Mouse (Mus musculus) embryonic fibroblast, embryonic 13.5 days (primary cell): ENCODE results near the gene Nphs2. TPM values are rescaled to one million over a fixed set of nuclear protein-coding genes. Genes with fewer than 3 reads are reported as not detected.
"Not testable (repeated sequence)": the region's sequence is repeated elsewhere in the genome, so short reads cannot be mapped to it uniquely, and the experiment has no call there.

Source experiments
- H3K27ac ChIP-seq: 2 replicates; pipeline ENCODE4 v1.5.1; 2012; ENCODE audit warnings: low read length, control low read depth, inconsistent platforms; ENCODE audit not compliant: insufficient read depth
- H3K4me1 ChIP-seq: 2 replicates; pipeline ENCODE4 v1.6.1; 2011; ENCODE audit warnings: low read length; ENCODE audit not compliant: control insufficient read depth, insufficient read depth
- H3K4me3 ChIP-seq: 2 replicates; pipeline ENCODE4 v1.5.1; 2011; ENCODE audit warnings: mild to moderate bottlenecking, control low read depth, low read length; ENCODE audit not compliant: insufficient read depth
- CTCF ChIP-seq: IDR thresholded peaks from 2 replicates; pipeline ENCODE4 v1.5.1; 2011; ENCODE audit warnings: mild to moderate bottlenecking, control low read depth, low read length, moderate library complexity, borderline replicate concordance; ENCODE audit not compliant: insufficient read depth
- POLR2A ChIP-seq: IDR thresholded peaks from 2 replicates; pipeline ENCODE4 v1.6.1; 2011; ENCODE audit warnings: low read depth, mild to moderate bottlenecking, control low read depth, low read length, moderate library complexity
- polyA plus RNA-seq: library from polyadenylated mRNA; stranded (reverse); fragments of >200 nt; gene quantifications from 2 replicates; pipeline ENCODE4 v1.2.4, GENCODE M21; 2011; ENCODE audit warnings: low read depth; ENCODE audit not compliant: missing spikeins, insufficient read length

Nphs2 gene
- polyA plus RNA-seq, 1 experiment: not detected

DNA sequence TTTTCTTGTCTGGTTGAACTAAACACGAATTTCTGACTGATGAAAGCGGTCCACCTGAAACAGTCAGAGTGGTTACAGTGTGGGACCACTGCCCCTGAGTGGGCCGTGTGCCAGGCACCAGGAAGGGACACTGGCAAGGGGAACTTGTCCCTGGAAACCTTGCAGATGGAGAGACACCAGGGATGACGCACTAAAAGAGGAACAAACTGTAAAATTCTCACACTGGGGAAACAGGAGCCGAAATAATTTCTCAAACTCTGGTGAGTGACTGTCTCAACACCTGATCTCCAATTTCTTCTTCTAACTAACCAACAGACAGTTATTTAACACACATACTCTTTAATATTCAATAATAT, 25.0 kb upstream of the Nphs2 start:
- H3K4me3 ChIP-seq: no peak overlapping the region
- no peaks in the 10 kb centered on the region for H3K4me1 ChIP-seq
- H3K27ac ChIP-seq: no peak overlapping the region
- TF ChIP-seq CTCF: no peak
- no peak for TF ChIP-seq POLR2A

- Histone ChIP-seq H3K4me1 (no peaks in the 10 kb centered on the region), H3K27ac (no peak overlapping the region), H3K4me3 (no peak overlapping the region)
- TF ChIP-seq POLR2A (no peak), CTCF (no peak)
Measured at GRCm38 (mm10) chr1:156288556-156289221, 21.8 kb upstream of the Nphs2 start.

DNA sequence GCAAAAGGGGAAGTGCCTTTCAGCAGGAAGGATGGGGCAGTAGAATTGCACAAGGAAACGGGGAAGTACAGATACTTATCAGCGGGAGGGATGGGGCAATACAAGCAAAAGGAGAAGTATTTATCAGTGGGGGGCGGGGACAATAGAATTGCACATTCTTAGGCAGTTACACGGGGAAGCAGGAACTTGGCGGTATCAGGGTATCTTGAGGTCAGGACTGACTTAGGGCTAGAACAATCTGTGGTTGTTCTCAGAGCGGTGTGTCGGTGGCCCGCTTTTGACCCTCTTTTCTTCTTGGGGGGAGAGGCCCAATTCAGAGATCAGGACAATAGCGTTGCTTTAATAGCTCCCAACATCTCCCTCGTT, 21.3 kb upstream of the Nphs2 start:
- H3K4me3 ChIP-seq, H3K4me1 ChIP-seq, H3K27ac ChIP-seq: not testable (repeated sequence)

DNA sequence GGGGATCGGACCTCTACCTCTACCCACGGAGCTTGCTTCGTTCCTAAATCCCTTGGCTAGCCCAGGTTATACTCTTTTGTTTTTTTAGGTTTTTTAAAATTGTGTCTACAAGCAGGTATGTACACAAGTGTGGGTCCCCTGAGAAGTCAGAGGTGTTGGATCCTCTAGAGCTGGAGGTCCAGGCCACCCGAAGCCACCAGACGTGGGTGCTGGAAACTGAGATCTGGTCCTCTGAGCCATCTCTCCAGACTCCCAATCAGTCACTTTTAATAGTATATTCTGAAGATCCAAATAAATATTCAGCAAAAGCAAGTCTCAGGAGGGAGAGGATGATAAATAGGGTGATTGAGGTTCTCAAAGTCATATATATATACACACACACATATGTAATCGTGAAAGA, 20.5 kb upstream of the Nphs2 start:
- Histone ChIP-seq H3K4me1 (no peaks in the 10 kb centered on the region), H3K27ac (no peak overlapping the region), H3K4me3 (no peak overlapping the region)
- TF ChIP-seq POLR2A (no peak), CTCF (no peak)

- peak within 1 kb of the TSS; percentile 35 for H3K4me3 ChIP-seq
- H3K27ac ChIP-seq: no peak within 1 kb of the TSS
- TF ChIP-seq CTCF: no peak
- TF ChIP-seq POLR2A: no peak
- no peaks in the 10 kb centered on the region for H3K4me1 ChIP-seq
Measured at GRCm38 (mm10) chr1:156302911-156303749, 7.4 kb upstream of the Nphs2 start, which contains the start of gene Tdrd5. TSS of gene Tdrd5 (minus strand) at chr1:156303664.

- Histone ChIP-seq H3K4me1 (no peaks in the 10 kb centered on the region; the same call in 1 of the 2 replicates), H3K27ac (no peak overlapping the region), H3K4me3 (no peak overlapping the region)
- no peak for TF ChIP-seq POLR2A
- TF ChIP-seq CTCF: no peak
Measured at GRCm38 (mm10) chr1:156308595-156308994, 1.9 kb upstream of the Nphs2 start.

- TF ChIP-seq CTCF: no peak
- TF ChIP-seq POLR2A: no peak
- Histone ChIP-seq H3K27ac (no peak overlapping the region), H3K4me3 (no peak overlapping the region), H3K4me1 (no peaks in the 10 kb centered on the region)
Measured at GRCm38 (mm10) chr1:156323126-156323525, 12.6 kb downstream of the Nphs2 start.

- peaks cover 2% of the 10 kb centered on the region; the same call in 1 of the 2 replicates for H3K4me1 ChIP-seq
- TF ChIP-seq CTCF: no peak
- no peak for TF ChIP-seq POLR2A
Measured at GRCm38 (mm10) chr1:156340847-156341246, 30.3 kb downstream of the Nphs2 start.

GRCm38 (mm10) chr1:156344433-156344832, 33.9 kb downstream of the Nphs2 start:
- no peak overlapping the region for H3K4me3 ChIP-seq
- H3K4me1 ChIP-seq: peaks cover 2% of the 10 kb centered on the region; the same call in 1 of the 2 replicates
- TF ChIP-seq CTCF (no peak), POLR2A (no peak)
- H3K27ac ChIP-seq: no peak overlapping the region

More at GRCm38 (mm10) chr1:156340847-156341246, 30.3 kb downstream of the Nphs2 start:
- H3K27ac ChIP-seq: no peak overlapping the region
- no peak overlapping the region for H3K4me3 ChIP-seq

- TF ChIP-seq POLR2A (no peak), CTCF (no peak)
- Histone ChIP-seq H3K4me3 (no peak overlapping the region), H3K4me1 (peaks cover 2% of the 10 kb centered on the region; the same call in 1 of the 2 replicates), H3K27ac (no peak overlapping the region)
Measured at GRCm38 (mm10) chr1:156345633-156346032, 35.1 kb downstream of the Nphs2 start.
